Mouse (Mus musculus) ES-Bruce4 (cell line): ENCODE results near the gene Thada. TPM values are rescaled to one million over a fixed set of nuclear protein-coding genes. Genes with fewer than 3 reads are reported as not detected.

Experiments used
- H3K27ac ChIP-seq: 2 replicates; pipeline ENCODE4 v1.5.1; 2012; ENCODE audit warnings: low read length, inconsistent platforms; ENCODE audit not compliant: insufficient read depth
- H3K27me3 ChIP-seq: 2 replicates; pipeline ENCODE4 v1.6.1; 2012; ENCODE audit warnings: mild to moderate bottlenecking, low read length, inconsistent platforms; ENCODE audit not compliant: control insufficient read depth, poor library complexity, insufficient read depth, severe bottlenecking
- H3K36me3 ChIP-seq: 2 replicates; pipeline ENCODE4 v1.6.1; 2012; ENCODE audit warnings: inconsistent platforms, mild to moderate bottlenecking, low read length, moderate library complexity; ENCODE audit not compliant: control insufficient read depth, poor library complexity, insufficient read depth, severe bottlenecking
- H3K4me1 ChIP-seq: one replicate; pipeline ENCODE4 v1.8.1; 2011; ENCODE audit warnings: low read length; ENCODE audit not compliant: control insufficient read depth, insufficient read depth
- H3K4me3 ChIP-seq: 2 replicates; pipeline ENCODE4 v1.5.1; 2011; ENCODE audit warnings: low read depth, mild to moderate bottlenecking, low read length
- H3K9ac ChIP-seq: 2 replicates; pipeline ENCODE4 v1.6.1; 2012; ENCODE audit warnings: low read depth, mild to moderate bottlenecking, inconsistent platforms; ENCODE audit not compliant: poor library complexity, severe bottlenecking
- H3K9me3 ChIP-seq: replicated peaks from 2 replicates; pipeline ENCODE4 v1.6.1; 2012; ENCODE audit warnings: mild to moderate bottlenecking, low read length, inconsistent platforms; ENCODE audit not compliant: control insufficient read depth, poor library complexity, insufficient read depth, severe bottlenecking
- CTCF ChIP-seq: IDR thresholded peaks from one replicate; pipeline ENCODE4 v1.8.1; 2011; ENCODE audit warnings: low read depth, low read length
- EP300 ChIP-seq: IDR thresholded peaks from 2 replicates; pipeline ENCODE4 v1.6.1; 2011; ENCODE audit warnings: low read depth, low read length; ENCODE audit not compliant: insufficient read depth
- POLR2A ChIP-seq: IDR thresholded peaks from one replicate; pipeline ENCODE4 v1.8.1; 2011; ENCODE audit warnings: low read length; ENCODE audit not compliant: insufficient read depth
- polyA plus RNA-seq: library from polyadenylated mRNA; stranded (reverse); fragments of >200 nt; gene quantifications from 2 replicates; pipeline ENCODE4 v1.2.4, GENCODE M21; 2011; ENCODE audit warnings: low read depth; ENCODE audit not compliant: missing spikeins, insufficient read depth, insufficient read length

Gene Thada
- polyA plus RNA-seq, 1 experiment: 38.0 TPM

- Histone ChIP-seq H3K4me1 (peaks cover 2% of the 10 kb centered on the region), H3K36me3 (no peaks in the 10 kb centered on the region), H3K4me3 (no peak overlapping the region), H3K27me3 (no peaks in the 10 kb centered on the region), H3K9ac (no peak overlapping the region), H3K9me3 (no peaks in the 10 kb centered on the region), H3K27ac (no peak overlapping the region)
- no peak for TF ChIP-seq CTCF
- no peak for TF ChIP-seq EP300
- no peak for TF ChIP-seq POLR2A
Measured at GRCm38 (mm10) chr17:84151306-84151705, 314.7 kb downstream of the Thada start.

DNA sequence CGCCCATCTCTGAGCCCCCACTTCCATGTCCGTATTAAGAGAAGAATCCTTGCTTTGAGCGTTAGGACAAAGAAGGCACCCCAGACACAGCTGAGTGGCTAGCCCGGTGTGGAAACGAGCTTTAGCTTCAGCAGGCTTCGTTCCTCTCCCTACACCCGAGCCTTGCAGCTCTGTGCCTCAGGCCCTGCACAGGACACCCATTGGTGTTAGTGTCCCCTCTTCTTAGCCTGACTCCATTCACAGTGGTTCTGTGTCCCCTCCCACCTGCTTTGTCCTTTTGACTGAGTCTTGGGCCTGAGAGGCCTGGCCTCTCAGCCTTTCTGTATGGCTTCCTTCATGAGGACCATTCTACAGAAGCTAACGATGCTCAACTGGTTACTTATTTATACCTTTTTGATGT, 315.7 kb downstream of the Thada start:
- H3K27ac ChIP-seq: no peak overlapping the region
- H3K9ac ChIP-seq: no peak overlapping the region
- H3K9me3 ChIP-seq: no peaks in the 10 kb centered on the region
- no peak overlapping the region for H3K4me3 ChIP-seq
- no peaks in the 10 kb centered on the region for H3K4me1 ChIP-seq
- no peaks in the 10 kb centered on the region for H3K36me3 ChIP-seq
- no peaks in the 10 kb centered on the region for H3K27me3 ChIP-seq
- TF ChIP-seq POLR2A (no peak), CTCF (no peak)

- Histone ChIP-seq H3K27ac (no peak overlapping the region), H3K27me3 (no peaks in the 10 kb centered on the region), H3K4me1 (no peaks in the 10 kb centered on the region), H3K9ac (no peak overlapping the region), H3K36me3 (no peaks in the 10 kb centered on the region), H3K9me3 (no peaks in the 10 kb centered on the region), H3K4me3 (no peak overlapping the region)
- TF ChIP-seq POLR2A: no peak
Measured at GRCm38 (mm10) chr17:84149566-84149965, 316.4 kb downstream of the Thada start.

- no peak overlapping the region for H3K4me3 ChIP-seq
- H3K36me3 ChIP-seq: no peaks in the 10 kb centered on the region
- H3K9ac ChIP-seq: no peak overlapping the region
- 0 out of 2 replicates have a peak, but pooled peaks have one; percentile 17 for TF ChIP-seq EP300
- TF ChIP-seq CTCF: no peak
- TF ChIP-seq POLR2A: no peak
- no peaks in the 10 kb centered on the region for H3K4me1 ChIP-seq
- H3K27ac ChIP-seq: no peak overlapping the region
- no peaks in the 10 kb centered on the region for H3K27me3 ChIP-seq
- H3K9me3 ChIP-seq: no peaks in the 10 kb centered on the region
Measured at GRCm38 (mm10) chr17:84148499-84149484, 317.2 kb downstream of the Thada start.

DNA sequence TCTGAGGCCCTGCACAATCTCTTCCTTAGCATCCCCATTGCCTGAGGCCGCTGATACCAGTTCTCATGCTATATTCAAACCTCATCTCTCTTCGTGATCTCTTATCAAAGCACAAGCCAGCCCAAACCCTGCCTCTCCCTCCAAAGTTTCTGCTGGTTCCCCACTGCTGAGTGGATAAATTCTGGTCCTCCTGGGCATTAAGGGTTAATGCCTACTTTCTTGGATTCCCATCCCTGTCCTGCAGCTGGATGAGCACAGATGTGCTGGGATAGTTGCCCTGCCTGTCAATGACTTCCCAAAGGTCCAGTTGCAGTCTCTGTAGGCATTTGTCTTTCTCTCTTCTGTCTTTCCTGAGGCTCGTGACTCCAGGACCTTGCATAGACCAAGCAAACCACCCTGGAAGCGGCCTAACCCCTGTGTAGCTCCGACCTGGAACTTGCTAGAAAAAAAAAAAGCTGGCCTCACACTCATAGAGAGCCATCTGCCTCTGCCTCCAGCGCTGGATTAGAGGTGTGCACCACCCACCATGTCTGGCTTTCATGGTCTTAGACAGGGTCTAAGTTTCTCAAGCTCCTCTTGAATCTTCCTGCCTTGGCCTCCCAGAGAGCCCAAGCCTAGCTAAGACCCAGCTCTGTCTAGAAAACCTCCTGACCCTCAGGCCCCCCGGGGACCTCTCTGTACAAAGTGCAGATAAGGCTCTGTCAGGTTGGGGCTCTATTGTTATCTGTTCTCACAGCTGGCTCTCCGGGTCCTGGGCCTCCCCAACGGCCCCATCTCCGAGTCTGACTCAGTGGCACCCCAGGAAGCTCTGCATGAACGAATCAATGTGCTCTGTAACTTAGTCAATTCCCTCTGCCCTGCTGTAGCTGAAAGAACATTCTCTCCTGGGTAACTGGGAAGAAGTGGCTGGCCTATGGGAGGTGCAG, 318.6 kb downstream of the Thada start:
- Histone ChIP-seq H3K27me3 (no peaks in the 10 kb centered on the region), H3K9ac (no peak overlapping the region), H3K36me3 (no peaks in the 10 kb centered on the region), H3K4me3 (no peak overlapping the region), H3K4me1 (no peaks in the 10 kb centered on the region), H3K27ac (no peak overlapping the region), H3K9me3 (no peaks in the 10 kb centered on the region)
- TF ChIP-seq POLR2A: no peak
- no peak for TF ChIP-seq EP300
- TF ChIP-seq CTCF: no peak
